Mouse (Mus musculus) embryo, embryonic 10.5 days (tissue): ENCODE results near the gene Enpp6.
"Not testable (repeated sequence)": the region's sequence is repeated elsewhere in the genome, so short reads cannot be mapped to it uniquely, and the experiment has no call there.

Source experiments
- DNase-seq: peaks from one replicate; pipeline ENCODE4 v3.0.0-alpha.2; 2015; ENCODE audit warnings: low spot score

Enpp6 gene

GRCm38 (mm10) chr8:46995931-46996664 lies 9.4 kb downstream of the Enpp6 start:
- peak; percentile 15 for DNase-seq

- no peak for DNase-seq
Observed at GRCm38 (mm10) chr8:47005676-47006075, 19.0 kb downstream of the Enpp6 start.

DNA sequence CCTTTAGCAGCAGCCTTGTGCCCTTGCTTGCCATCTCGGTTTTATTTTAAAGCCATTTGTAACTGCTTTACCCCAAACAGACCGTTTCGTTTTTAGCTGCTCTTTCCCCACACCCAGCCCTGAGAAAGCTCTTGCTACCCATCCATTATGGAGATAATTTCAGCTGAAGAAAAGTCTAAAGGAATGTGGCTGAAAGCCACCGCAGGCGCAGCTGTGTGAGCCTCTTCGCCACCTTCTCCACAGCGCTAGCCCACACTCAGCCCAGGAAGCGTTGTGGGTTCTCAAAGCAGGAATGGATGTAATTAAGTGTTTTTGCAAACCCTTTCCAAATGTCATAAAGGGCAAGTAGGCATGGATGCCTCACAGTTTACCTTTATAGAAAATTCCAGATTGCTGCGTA lies 20.1 kb downstream of the Enpp6 start:
- DNase-seq: no peak

DNA sequence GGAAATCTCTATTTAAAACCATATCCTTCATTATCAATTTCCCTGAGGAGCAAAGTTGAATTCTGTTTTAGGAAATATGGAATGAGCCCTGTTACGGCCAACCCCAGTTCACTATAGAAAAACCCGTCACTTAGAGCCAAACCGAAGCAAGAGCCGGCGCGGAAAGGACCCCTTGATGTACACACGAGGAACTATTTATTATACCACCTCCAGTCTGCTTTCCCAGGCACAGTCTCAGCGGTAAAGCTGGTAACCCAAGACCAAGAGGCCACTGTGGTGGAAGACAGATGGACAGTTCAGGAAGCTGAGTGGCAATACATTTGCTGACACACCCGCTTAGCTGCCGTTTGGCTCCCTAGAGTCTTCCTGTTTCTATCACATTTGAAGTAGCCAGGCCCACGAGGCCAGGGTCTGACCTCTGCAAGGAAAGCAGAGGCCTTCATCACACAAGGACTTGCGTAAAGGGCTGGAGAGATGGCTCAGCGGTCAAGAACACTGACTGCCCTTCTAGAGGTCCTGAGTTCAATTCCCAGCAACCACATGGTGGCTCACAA lies 21.6 kb downstream of the Enpp6 start:
- peak; percentile 33 for DNase-seq

DNA sequence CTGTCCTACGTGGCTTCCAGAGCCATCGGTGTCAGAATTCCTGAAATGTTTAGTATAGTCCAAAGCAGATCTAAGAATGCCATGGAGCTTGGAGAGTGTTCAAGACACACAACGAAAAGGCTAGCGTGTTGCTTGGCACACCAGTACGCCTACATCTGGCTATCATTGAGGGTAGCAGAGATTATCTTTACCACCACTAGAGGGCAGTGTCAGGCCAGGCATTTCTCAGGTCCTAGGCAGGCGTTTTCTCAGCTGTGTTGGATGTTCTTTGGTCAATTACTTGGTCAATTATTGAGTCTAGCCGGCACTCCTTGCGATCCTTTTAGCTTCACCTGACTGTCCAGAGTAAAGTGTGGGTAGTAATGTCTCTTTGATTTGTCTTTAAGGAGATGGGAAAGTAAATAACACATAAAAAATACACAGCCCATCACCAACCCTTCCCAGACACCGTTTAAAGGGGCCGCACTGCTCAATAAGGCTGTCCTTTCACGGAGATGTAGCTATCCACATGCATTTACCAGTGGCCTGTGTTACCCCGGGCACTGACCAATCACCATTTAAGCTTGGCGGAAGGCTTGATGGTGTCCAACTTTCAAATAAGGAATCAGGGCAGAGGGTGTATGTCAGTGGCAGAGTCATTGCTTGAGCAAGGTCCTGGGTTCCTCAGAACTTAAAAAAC lies 29.7 kb downstream of the Enpp6 start:
- DNase-seq: peak; percentile 91

- DNase-seq: no peak
Observed at GRCm38 (mm10) chr8:47021135-47021555, 34.5 kb downstream of the Enpp6 start.

DNA sequence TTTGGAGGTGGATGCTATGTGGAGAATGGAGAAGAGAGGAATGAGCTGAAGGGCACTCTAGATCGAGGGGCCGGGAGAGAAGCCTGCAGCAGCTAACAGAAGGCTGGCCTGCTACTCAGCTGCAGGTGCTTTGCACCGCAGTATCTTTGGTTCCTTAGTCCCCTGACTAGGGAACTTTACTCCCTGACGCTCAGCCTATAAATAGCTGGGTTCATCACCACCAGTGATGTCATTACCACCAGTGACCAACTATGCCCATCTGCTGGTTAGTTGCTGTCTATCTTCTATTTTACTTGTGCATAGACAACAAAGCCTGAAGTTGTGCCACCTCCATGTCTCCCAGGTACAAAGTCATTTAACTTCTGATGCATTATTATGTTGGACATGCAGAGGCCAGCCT lies 37.9 kb downstream of the Enpp6 start:
- DNase-seq: no peak

GRCm38 (mm10) chr8:47026841-47027490 lies 40.3 kb downstream of the Enpp6 start:
- no peak for DNase-seq

GRCm38 (mm10) chr8:47028474-47028873 lies 41.8 kb downstream of the Enpp6 start:
- peak; percentile 77 for DNase-seq

DNA sequence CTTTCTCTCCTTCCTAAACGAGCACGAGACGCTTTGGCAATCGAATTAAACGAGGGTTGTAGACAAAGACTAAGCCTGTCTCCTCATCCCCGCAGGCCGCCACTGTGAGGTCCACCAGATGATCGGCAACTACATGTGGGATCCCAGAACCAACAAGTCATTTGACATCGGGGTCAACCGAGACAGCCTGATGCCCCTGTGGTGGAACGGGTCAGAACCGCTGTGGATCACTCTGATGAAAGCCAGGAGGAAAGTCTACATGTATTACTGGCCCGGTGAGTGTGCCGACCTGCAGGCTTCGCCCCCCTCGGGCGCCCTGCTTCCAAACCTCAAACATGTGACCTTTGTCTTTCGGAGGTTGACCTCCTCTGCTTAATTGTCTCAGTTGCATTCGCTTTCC lies 43.6 kb downstream of the Enpp6 start:
- DNase-seq: no peak

GRCm38 (mm10) chr8:47032081-47032480 lies 45.4 kb downstream of the Enpp6 start:
- no peak for DNase-seq

- DNase-seq: no peak
Observed at GRCm38 (mm10) chr8:47033976-47034375, 47.3 kb downstream of the Enpp6 start.

- DNase-seq: no peak
Observed at GRCm38 (mm10) chr8:47036501-47036900, 49.8 kb downstream of the Enpp6 start.

GRCm38 (mm10) chr8:47037405-47037804 lies 50.7 kb downstream of the Enpp6 start:
- no peak for DNase-seq

DNA sequence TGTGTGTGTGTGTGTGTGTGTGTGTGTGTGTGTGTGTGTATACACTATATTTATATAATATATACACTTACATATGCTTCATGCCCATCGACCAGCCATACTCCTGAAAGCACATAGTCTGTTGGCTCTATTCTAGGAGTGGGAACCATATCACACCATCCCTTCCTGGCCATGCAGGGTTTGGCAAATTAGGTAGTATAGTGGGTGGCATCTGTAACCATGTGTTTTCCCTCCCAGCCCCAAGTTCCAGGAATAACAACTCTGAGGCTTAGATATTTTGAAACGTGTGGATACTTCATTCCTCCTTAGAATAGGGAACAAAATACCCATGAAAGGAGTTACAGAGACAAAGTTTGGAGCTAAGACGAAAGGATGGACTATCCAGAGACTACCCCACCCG lies 53.5 kb downstream of the Enpp6 start:
- not testable (repeated sequence) for DNase-seq

- no peak for DNase-seq
Observed at GRCm38 (mm10) chr8:47046340-47046739, 59.7 kb downstream of the Enpp6 start.

DNA sequence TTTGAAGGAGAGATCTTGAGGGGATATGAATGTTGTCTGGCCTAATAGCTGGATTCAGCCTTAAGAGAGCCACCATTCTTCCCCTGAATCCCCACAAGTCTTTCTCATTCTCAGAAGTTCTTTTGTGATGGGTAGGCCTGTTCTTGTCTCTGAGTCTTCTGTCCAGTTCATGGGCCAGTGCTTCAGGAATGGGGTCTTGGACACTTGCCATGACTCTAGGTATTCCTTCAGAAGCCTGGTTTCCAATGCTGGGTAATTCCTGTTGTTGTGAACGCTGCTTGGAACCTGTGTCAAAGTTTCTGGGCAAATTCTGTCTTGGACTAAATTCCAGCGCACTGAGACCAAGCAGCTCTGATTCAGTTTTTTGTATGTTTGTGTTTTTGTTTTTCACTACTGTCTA lies 60.5 kb downstream of the Enpp6 start:
- no peak for DNase-seq

DNA sequence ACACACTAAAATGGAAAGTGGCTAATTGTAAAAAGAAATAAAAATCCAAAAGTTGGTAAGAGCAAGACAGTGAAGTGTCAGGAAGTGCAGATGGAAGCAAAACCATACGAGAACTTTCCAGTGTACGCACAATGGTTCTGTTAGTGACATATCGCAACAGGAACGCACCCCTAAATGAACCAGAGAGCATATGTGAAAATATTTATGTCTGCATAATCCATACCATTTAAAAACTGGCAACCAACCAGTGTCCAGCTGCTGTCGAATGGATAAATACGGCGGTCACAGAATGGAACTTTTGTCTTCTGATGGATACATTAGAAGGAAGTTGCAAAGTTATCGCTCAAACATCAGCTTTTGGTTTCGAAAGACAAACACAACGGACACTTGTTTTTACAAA lies 61.9 kb downstream of the Enpp6 start:
- DNase-seq: no peak

DNA sequence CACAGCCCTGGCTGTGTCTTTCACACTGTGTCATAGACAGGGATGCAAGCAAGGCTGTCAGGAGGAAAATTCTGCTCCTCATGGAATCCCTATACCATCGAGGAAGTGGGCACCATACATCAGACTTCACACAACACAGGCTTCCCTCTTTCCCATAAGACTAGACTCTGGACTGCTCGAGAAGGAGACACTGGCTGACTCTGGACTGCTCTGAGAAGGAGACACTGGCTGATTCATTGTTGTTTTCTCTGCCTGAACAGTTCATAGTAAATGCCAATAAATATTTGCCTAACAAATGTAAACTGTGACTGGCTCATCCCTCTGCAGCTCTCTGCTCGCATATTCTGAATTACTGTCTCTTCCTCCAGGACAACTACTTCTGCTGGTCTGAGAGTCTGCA lies 66.0 kb downstream of the Enpp6 start:
- DNase-seq: no peak

- no peak for DNase-seq
Observed at GRCm38 (mm10) chr8:47056086-47056485, 69.4 kb downstream of the Enpp6 start.

DNA sequence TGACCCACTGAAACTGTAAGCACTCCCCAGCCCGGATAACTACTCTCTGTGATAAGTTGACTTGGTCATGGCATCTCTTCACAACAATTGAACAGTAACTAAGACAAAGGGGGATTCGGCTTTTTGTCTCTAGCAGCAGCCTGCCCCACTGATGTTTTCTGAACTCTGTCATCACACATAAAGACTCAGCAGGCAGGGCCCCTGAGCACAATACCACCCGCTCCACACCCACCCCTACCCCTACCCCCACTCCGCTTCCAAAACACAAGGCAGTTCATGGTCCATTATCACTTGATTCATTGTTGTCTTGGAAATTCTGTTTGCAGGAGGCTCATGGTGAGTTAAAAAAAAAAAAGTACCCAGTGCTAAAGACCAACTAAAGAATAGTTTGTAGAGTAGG lies 71.8 kb downstream of the Enpp6 start:
- peak; percentile 18 for DNase-seq

DNA sequence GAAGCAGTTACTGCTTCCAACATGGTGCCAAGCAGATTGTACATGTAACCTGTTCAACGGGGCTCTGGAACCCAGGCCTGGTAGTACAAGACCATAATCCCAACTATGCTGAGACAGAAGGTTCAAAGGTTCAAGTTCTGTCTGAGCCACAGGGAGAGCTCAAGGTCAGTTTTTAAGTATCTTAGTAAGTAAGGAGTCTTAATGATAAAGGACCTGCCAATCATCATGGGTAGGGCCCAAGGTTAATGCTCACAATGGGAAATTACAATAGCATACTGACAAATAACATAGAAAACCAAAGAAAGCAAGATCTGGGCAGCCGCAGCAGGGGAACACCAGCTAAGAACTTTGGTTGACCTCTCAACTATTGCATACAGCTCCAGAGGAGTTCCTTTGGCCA lies 72.3 kb downstream of the Enpp6 start:
- no peak for DNase-seq
